Mouse (Mus musculus) heart, postnatal 4 days (tissue): ENCODE results near the gene Hist1h3i. TPM values are rescaled to one million over a fixed set of nuclear protein-coding genes. Genes with fewer than 3 reads are reported as not detected.

ENCODE experiments used
- DNase-seq: peaks from one replicate; pipeline ENCODE4 v3.0.0; 2021
- microRNA-seq, 2 experiments: library from miRNA; unstranded; fragments of <30 nt; microRNA quantifications; one replicate each; pipeline ENCODE4 v1.2.0; 2021 to 2022
- total RNA-seq, 2 experiments: library from RNA; stranded (reverse); gene quantifications; 2 replicates each; pipeline ENCODE4 v1.2.3; 2021

Hist1h3i gene
- total RNA-seq, 2 experiments from 2014 or later = 504 to 518 TPM

DNA sequence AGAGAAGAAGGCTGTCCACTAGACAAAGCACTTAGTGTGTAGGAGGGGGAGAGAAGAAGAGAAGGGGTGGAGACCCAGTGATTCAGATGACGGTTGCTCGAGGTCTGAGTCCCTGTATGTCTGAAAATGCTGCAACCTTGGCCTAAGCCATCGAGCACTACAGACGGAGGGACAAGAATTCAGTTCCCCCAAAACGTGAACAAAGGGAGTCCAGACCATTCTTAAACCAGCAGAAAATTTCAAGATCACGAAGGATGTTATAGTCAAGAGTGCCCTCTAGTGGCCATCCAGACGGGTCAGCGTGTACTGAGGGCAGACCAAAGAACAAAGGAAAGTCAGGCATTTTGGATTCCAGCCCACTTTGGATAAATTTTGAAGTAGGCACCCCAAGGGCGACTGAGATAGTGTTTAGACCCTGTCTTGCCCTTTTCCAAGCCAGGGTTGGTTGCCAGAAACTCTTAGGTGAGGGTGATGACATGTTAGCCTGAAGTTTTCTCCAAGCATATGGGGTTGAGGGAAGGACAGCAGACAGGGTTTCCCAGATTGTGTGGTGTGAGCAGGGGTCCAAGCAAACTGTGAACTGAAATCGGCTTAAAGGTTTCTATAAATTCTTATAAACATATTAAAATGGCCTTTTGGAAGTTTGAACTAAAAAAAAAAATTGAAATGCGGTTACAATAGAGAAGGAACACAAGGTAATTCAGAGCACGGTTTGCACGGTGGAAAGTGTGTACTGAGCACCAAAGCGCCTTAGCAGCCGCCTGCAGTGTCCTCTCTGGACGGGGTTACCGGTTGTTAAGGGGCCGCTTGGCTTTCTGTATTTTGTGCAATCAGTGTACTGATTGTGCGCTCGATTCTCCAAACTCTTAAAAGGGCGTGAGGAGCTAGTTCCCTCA, 48.9 kb downstream of the Hist1h3i start:
- peak; percentile 82 for DNase-seq

DNA sequence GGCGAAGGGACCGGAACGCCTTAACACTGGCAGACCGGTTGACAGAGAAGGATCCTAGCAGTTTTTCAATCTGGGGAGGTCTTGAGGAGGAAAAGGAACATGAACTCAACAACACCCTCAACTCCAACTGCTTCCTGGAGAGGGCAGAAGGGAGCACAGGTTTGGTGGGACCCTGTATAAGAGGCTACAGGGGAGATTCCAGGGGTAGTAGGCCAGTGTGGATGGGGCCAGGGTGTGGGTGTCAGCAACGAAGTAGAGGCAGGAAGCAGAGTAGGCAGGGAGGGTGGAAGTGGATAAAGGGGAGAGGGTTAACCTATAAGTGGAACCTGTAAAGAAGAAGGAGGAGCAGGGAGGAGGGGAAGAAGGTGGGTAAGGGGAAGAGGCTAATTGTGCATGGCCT, 49.7 kb downstream of the Hist1h3i start:
- no peak for DNase-seq

Small RNA genes lying within 50 kb of the gene (microRNA-seq; reads per million reads assigned to microRNA genes)
- gene Gm19658 (0 reads per million in 2 experiments), gene Gm44346 (0 reads per million in 2 experiments), gene Gm44454 (0 reads per million in 2 experiments), gene Gm44466 (0 reads per million in 2 experiments)

Other genes with a start within 250 kb of the Hist1h3i start
- gene Olfr1366, start 240.6 kb downstream of the Hist1h3i start, total RNA-seq = not detected
- gene Olfr1535, start 223.5 kb downstream of the Hist1h3i start, total RNA-seq = not detected
- gene Olfr1364, start 201.6 kb downstream of the Hist1h3i start, total RNA-seq = not detected
- gene Olfr1362, start 169.3 kb downstream of the Hist1h3i start, total RNA-seq = not detected
- not detected for gene Olfr11, start 140.9 kb downstream of the Hist1h3i start, total RNA-seq
- not detected for gene Olfr1361, start 120.0 kb downstream of the Hist1h3i start, total RNA-seq
- gene Olfr1360, start 106.0 kb downstream of the Hist1h3i start, total RNA-seq = not detected
- not detected for gene Olfr1359, start 85.3 kb downstream of the Hist1h3i start, total RNA-seq
- gene Hist1h2bl, start 67.2 kb downstream of the Hist1h3i start, total RNA-seq = 100 to 1,000 TPM; 413 to 441 TPM
- 100 to 1,000 TPM; 376 to 467 TPM for gene Hist1h2ai, start 66.9 kb downstream of the Hist1h3i start, total RNA-seq
- 100 to 1,000 TPM; 719 to 727 TPM for gene Hist1h3h, start 65.7 kb downstream of the Hist1h3i start, total RNA-seq
- 100 to 1,000 TPM; 135 to 139 TPM for gene Hist1h2bm, start 61.3 kb downstream of the Hist1h3i start, total RNA-seq
- gene Hist1h4j, start 48.3 kb downstream of the Hist1h3i start, total RNA-seq = 10 to 100 TPM; 84.6 to 87.5 TPM
- gene Hist1h4k, start 32.9 kb downstream of the Hist1h3i start, total RNA-seq = 1,000 to 10,000 TPM in 1 of 2 experiments, 100 to 1,000 TPM in 1; 995 to 1,039 TPM
- 100 to 1,000 TPM; 186 to 191 TPM for gene Hist1h2ak, start 29.5 kb downstream of the Hist1h3i start, total RNA-seq
- gene Hist1h2bn, start 29.2 kb downstream of the Hist1h3i start, total RNA-seq = 100 to 1,000 TPM; 295 to 300 TPM
- 100 to 1,000 TPM; 295 to 307 TPM for gene Hist1h1b, start 2.7 kb downstream of the Hist1h3i start, total RNA-seq
- 100 to 1,000 TPM in 1 of 2 experiments, 10 to 100 TPM in 1; 94.5 to 114 TPM for gene Hist1h2an, start 3.8 kb upstream of the Hist1h3i start, total RNA-seq
- 100 to 1,000 TPM; 213 to 224 TPM for gene Hist1h2bp, start 4.1 kb upstream of the Hist1h3i start, total RNA-seq
- 100 to 1,000 TPM; 420 to 457 TPM for gene Hist1h2bq, start 26.8 kb upstream of the Hist1h3i start, total RNA-seq
- gene Hist1h2ao, start 27.1 kb upstream of the Hist1h3i start, total RNA-seq = not detected
- 100 to 1,000 TPM; 679 to 704 TPM for gene Hist1h4m, start 28.4 kb upstream of the Hist1h3i start, total RNA-seq
- gene Hist1h4n, start 48.8 kb upstream of the Hist1h3i start, total RNA-seq = 10 to 100 TPM; 54.0 to 56.5 TPM
- gene Hist1h2ap, start 50.1 kb upstream of the Hist1h3i start, total RNA-seq = 100 to 1,000 TPM; 717 to 739 TPM
- 100 to 1,000 TPM; 420 to 457 TPM for gene Hist1h2br, start 50.4 kb upstream of the Hist1h3i start, total RNA-seq
- 1 to 10 TPM; 3.9 TPM for gene Zfp184, start 161.7 kb upstream of the Hist1h3i start, total RNA-seq
- gene Pom121l2, start 197.8 kb upstream of the Hist1h3i start, total RNA-seq = not detected
- gene Prss16, start 226.4 kb upstream of the Hist1h3i start, total RNA-seq = not detected